8 mouse cellular contexts compared by ENCODE assay signal in genomic region chr5:121606151-121606550, GRCm38 (mm10). TPM values are rescaled to one million over a fixed set of nuclear protein-coding genes. Genes with fewer than 3 reads are reported as not detected.
DNase-seq lines count a peak whose midpoint lies in the region; ATAC-seq lines count a peak whose summit lies in the region.

No protein-coding gene starts in this region.

- H3K4me3 ChIP-seq in hindbrain, embryonic 11.5 days (ENCODE audit: low read depth, low read length) = no peak overlapping the region
- H3K4me3 ChIP-seq in hindbrain, embryonic 16.5 days (ENCODE audit: low read length) = no peak overlapping the region
- H3K4me3 ChIP-seq in neural tube, embryonic 11.5 days (ENCODE audit: low read depth, low read length) = no peak overlapping the region

- no peak overlapping the region for H3K4me2 ChIP-seq in hindbrain, embryonic 11.5 days (replicated peaks; ENCODE audit: low read depth, low read length)
- H3K4me2 ChIP-seq in hindbrain, embryonic 16.5 days (ENCODE audit: low read length) = no peak overlapping the region
- H3K4me2 ChIP-seq in neural tube, embryonic 11.5 days (ENCODE audit: low read depth) = no peak overlapping the region

- no peaks in the 10 kb centered on the region for H3K4me1 ChIP-seq in hindbrain, embryonic 11.5 days (replicated peaks; ENCODE audit: control insufficient read depth, insufficient read depth, low read length)
- 0 out of 2 replicates have a peak, but pooled peaks cover 2% of the 10 kb centered on the region for H3K4me1 ChIP-seq in hindbrain, embryonic 16.5 days (ENCODE audit: control insufficient read depth, insufficient read depth, low read depth, low read length)
- no peaks in the 10 kb centered on the region for H3K4me1 ChIP-seq in neural tube, embryonic 11.5 days (ENCODE audit: control insufficient read depth, insufficient read depth, low read length)

- peak; percentile 85 for DNase-seq in hindbrain, embryonic 11.5 days (ENCODE audit: low spot score)
- peak; percentile 42 for DNase-seq in adrenal gland, adult 8-10 months
- DNase-seq in embryo, embryonic 9.5 days (ENCODE audit: extremely low spot score) = peak; percentile 75
- DNase-seq in heart, postnatal 36 days = peak; percentile 84 to 89
- DNase-seq in left cerebral cortex, postnatal 36 days (ENCODE audit: low spot score in 2 of 2) = peak; percentile 63 to 68
- peak; percentile 71 for DNase-seq in neural tube, embryonic 11.5 days (ENCODE audit: low spot score)
- peak; percentile 91 for DNase-seq in testis, postnatal 10 days (ENCODE audit: low spot score)

- no peaks in the 10 kb centered on the region for H3K27me3 ChIP-seq in hindbrain, embryonic 11.5 days (ENCODE audit: control insufficient read depth, insufficient read depth, low read length)
- no peaks in the 10 kb centered on the region for H3K27me3 ChIP-seq in hindbrain, embryonic 16.5 days (replicated peaks; ENCODE audit: control insufficient read depth, insufficient read depth, low read length)
- H3K27me3 ChIP-seq in neural tube, embryonic 11.5 days (ENCODE audit: control insufficient read depth, insufficient read depth, low read length) = no peaks in the 10 kb centered on the region

- no peak overlapping the region for H3K27ac ChIP-seq in hindbrain, embryonic 11.5 days (ENCODE audit: low read depth, low read length)
- H3K27ac ChIP-seq in hindbrain, embryonic 16.5 days (ENCODE audit: low read depth, low read length) = no peak overlapping the region
- no peak overlapping the region for H3K27ac ChIP-seq in neural tube, embryonic 11.5 days (ENCODE audit: low read depth, low read length)

- 6% methylated on average over 2 of the region's 2 CpGs for WGBS in hindbrain, embryonic 11.5 days
- 0% methylated on average over 2 of the region's 2 CpGs for WGBS in hindbrain, embryonic 16.5 days
- 0% methylated on average over 2 of the region's 2 CpGs for WGBS in neural tube, embryonic 11.5 days

- intact Hi-C loops in heart, postnatal 36 days (cut with DNase I) = loop anchor here (2.0 kb wide), 1 partner anchor 25 kb away; no protein-coding TSS in a partner anchor
- intact Hi-C loops in left cerebral cortex, postnatal 36 days (cut with DNase I) = no loop called here

- no peak for ATAC-seq in hindbrain, embryonic 11.5 days (ENCODE audit: low FRiP score)
- ATAC-seq in hindbrain, embryonic 16.5 days = no peak
- no peak for ATAC-seq in neural tube, embryonic 11.5 days (ENCODE audit: insufficient read depth, low FRiP score, low TSS enrichment)

- H3K9me3 ChIP-seq in hindbrain, embryonic 11.5 days (ENCODE audit: control insufficient read depth, low read length) = no peaks in the 10 kb centered on the region
- H3K9me3 ChIP-seq in hindbrain, embryonic 16.5 days (ENCODE audit: control insufficient read depth, low read length) = no peaks in the 10 kb centered on the region
- H3K9me3 ChIP-seq in neural tube, embryonic 11.5 days (ENCODE audit: control insufficient read depth, low read length) = no peaks in the 10 kb centered on the region

- H3K9ac ChIP-seq in hindbrain, embryonic 11.5 days (ENCODE audit: low read depth, low read length) = no peak overlapping the region
- H3K9ac ChIP-seq in hindbrain, embryonic 16.5 days (ENCODE audit: low read depth, low read length) = no peak overlapping the region
- no peak overlapping the region for H3K9ac ChIP-seq in neural tube, embryonic 11.5 days (ENCODE audit: low read length)

- H3K36me3 ChIP-seq in hindbrain, embryonic 11.5 days (ENCODE audit: control insufficient read depth, insufficient read depth, low read length) = no peaks in the 10 kb centered on the region
- H3K36me3 ChIP-seq in hindbrain, embryonic 16.5 days (ENCODE audit: control insufficient read depth, insufficient read depth, low read length) = no peaks in the 10 kb centered on the region
- no peaks in the 10 kb centered on the region for H3K36me3 ChIP-seq in neural tube, embryonic 11.5 days (ENCODE audit: control insufficient read depth, insufficient read depth, low read length)

RNA-seq across cellular contexts. Expression of gene Aldh2, which starts 12.5 kb away (rescaled TPM):
- polyA plus RNA-seq in hindbrain, embryonic 11.5 days (2014; fragmentation: Nextera tagmentation; extraction: Ambion mirVana) = 36.0 and 63.3 TPM in 2 replicates
- 150 and 156 TPM in 2 replicates for polyA plus RNA-seq in hindbrain, embryonic 16.5 days (2015; fragmentation: Nextera tagmentation; extraction: Ambion mirVana)
- 1,000 to 10,000 TPM in 2 of 4 experiments, 100 to 1,000 TPM in 2; 881 to 2,723 (median 1,517) TPM for total RNA-seq in adrenal gland, adult 8-10 months (2022)
- 100 to 1,000 TPM; 263 to 319 TPM for total RNA-seq in heart, postnatal 36 days (2021)
- total RNA-seq in left cerebral cortex, postnatal 36 days (2021) = 100 to 1,000 TPM; 109 to 120 TPM
- polyA plus RNA-seq in neural tube, embryonic 11.5 days (2014; fragmentation: Nextera tagmentation; extraction: Ambion mirVana) = 53.4 and 71.2 TPM in 2 replicates

RNA-seq across cellular contexts. Expression of gene Acad12, which starts 12.6 kb away (rescaled TPM):
- polyA plus RNA-seq in hindbrain, embryonic 11.5 days (2014; fragmentation: Nextera tagmentation; extraction: Ambion mirVana) = 1.8 and 2.8 TPM in 2 replicates
- polyA plus RNA-seq in hindbrain, embryonic 16.5 days (2015; fragmentation: Nextera tagmentation; extraction: Ambion mirVana) = 2.0 and 2.6 TPM in 2 replicates
- 10 to 100 TPM; 20.1 to 26.0 (median 22.8) TPM for total RNA-seq in adrenal gland, adult 8-10 months (2022)
- 10 to 100 TPM; 64.8 to 73.6 TPM for total RNA-seq in heart, postnatal 36 days (2021)
- 1 to 10 TPM; 5.4 to 6.6 TPM for total RNA-seq in left cerebral cortex, postnatal 36 days (2021)
- 1.3 and 1.7 TPM in 2 replicates for polyA plus RNA-seq in neural tube, embryonic 11.5 days (2014; fragmentation: Nextera tagmentation; extraction: Ambion mirVana)

RNA-seq across cellular contexts. Expression of gene Acad10, which starts 54.2 kb away (rescaled TPM):
- polyA plus RNA-seq in hindbrain, embryonic 11.5 days (2014; fragmentation: Nextera tagmentation; extraction: Ambion mirVana) = 2.1 and 2.5 TPM in 2 replicates
- polyA plus RNA-seq in hindbrain, embryonic 16.5 days (2015; fragmentation: Nextera tagmentation; extraction: Ambion mirVana) = 1.3 and 1.4 TPM in 2 replicates
- 10 to 100 TPM; 24.7 to 29.8 (median 28.3) TPM for total RNA-seq in adrenal gland, adult 8-10 months (2022)
- total RNA-seq in heart, postnatal 36 days (2021) = 10 to 100 TPM; 19.8 to 23.8 TPM
- total RNA-seq in left cerebral cortex, postnatal 36 days (2021) = 1 to 10 TPM; 4.0 to 5.3 TPM
- 2.5 and 2.8 TPM in 2 replicates for polyA plus RNA-seq in neural tube, embryonic 11.5 days (2014; fragmentation: Nextera tagmentation; extraction: Ambion mirVana)

RNA-seq across cellular contexts. Expression of gene Brap, which starts 54.2 kb away (rescaled TPM):
- polyA plus RNA-seq in hindbrain, embryonic 11.5 days (2014; fragmentation: Nextera tagmentation; extraction: Ambion mirVana) = 36.8 and 38.8 TPM in 2 replicates
- polyA plus RNA-seq in hindbrain, embryonic 16.5 days (2015; fragmentation: Nextera tagmentation; extraction: Ambion mirVana) = 36.1 and 42.5 TPM in 2 replicates
- total RNA-seq in adrenal gland, adult 8-10 months (2022) = 10 to 100 TPM; 50.2 to 66.2 (median 58.5) TPM
- 10 to 100 TPM; 29.8 to 31.9 TPM for total RNA-seq in heart, postnatal 36 days (2021)
- total RNA-seq in left cerebral cortex, postnatal 36 days (2021) = 10 to 100 TPM; 64.5 to 69.5 TPM
- 47.9 and 51.3 TPM in 2 replicates for polyA plus RNA-seq in neural tube, embryonic 11.5 days (2014; fragmentation: Nextera tagmentation; extraction: Ambion mirVana)
